Mouse (Mus musculus) megakaryocyte, embryonic 14.5 days (primary cell): ENCODE data around the gene Paqr5.

Experiments used
- FLI1 ChIP-seq: IDR thresholded peaks from 2 replicates; pipeline ENCODE4 v1.6.1; 2012; ENCODE audit warnings: low read length, inconsistent platforms, mixed read lengths
- GATA1 ChIP-seq: IDR thresholded peaks from 3 replicates; pipeline ENCODE4 v1.6.1; 2012; ENCODE audit warnings: mixed read lengths, low read length, inconsistent platforms, borderline replicate concordance

DNA sequence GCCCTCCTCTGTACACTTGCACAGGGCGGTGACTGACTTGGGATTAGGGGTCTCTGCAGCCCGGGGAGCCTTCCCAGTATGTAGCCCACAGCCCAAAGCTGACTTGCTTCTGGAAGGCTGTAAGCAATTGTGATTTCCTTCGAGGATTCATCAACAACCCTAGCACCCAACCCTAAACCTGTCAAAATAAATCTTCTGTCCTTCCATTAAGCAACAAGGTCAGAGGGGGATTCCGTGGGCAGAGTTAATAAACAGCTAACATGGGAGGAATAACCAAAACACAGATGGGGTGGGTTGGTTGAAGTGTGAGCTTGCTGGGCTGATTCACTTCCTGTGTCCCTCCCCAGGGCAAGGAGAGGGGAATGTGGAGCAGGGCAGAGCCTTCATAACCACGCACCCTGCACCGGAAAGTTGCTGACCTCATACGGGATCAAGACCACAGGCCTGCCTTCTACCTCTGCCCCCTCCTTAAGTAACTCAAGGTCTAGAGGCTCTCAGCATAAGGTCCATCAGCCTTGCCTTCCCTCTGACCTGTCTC is 5.0 kb downstream of the Paqr5 start:
- TF ChIP-seq GATA1 (no peak), FLI1 (no peak)
